Mouse (Mus musculus) CH12.LX (cell line): ENCODE measurements around the gene Gm48551. TPM values are rescaled to one million over a fixed set of nuclear protein-coding genes. Genes with fewer than 3 reads are reported as not detected.

Experiments
- DNase-seq: peaks from one replicate; pipeline ENCODE4 v3.0.0-alpha.2; 2013; ENCODE audit errors: extremely low read depth
- H3K27ac ChIP-seq: 2 replicates; pipeline ENCODE4 v1.5.1; 2012; ENCODE audit warnings: low read depth, mild to moderate bottlenecking, control low read depth, moderate library complexity; ENCODE audit not compliant: insufficient read depth
- H3K27me3 ChIP-seq: replicated peaks from 2 replicates; pipeline ENCODE3; 2012; ENCODE audit warnings: inconsistent platforms
- H3K36me3 ChIP-seq, 2 experiments: replicated peaks in 1 of 2; 2 replicates each; pipeline versions ENCODE3 to v1.6.1; 2012; ENCODE audit warnings: inconsistent platforms in 1 of 2, low read length in 1 of 2, mild to moderate bottlenecking in 1 of 2, mixed read lengths in 1 of 2, moderate library complexity in 1 of 2; ENCODE audit not compliant: control insufficient read depth in 1 of 2, insufficient read depth in 1 of 2
- H3K4me1 ChIP-seq, 2 experiments: 2 replicates each; pipeline ENCODE4 v1.6.1; 2012; ENCODE audit warnings: inconsistent platforms in 1 of 2, moderate library complexity in 1 of 2; ENCODE audit not compliant: insufficient read depth in 2 of 2, control insufficient read depth in 1 of 2
- H3K4me2 ChIP-seq: 2 replicates; pipeline ENCODE4 v1.6.1; 2012; ENCODE audit warnings: low read depth, mild to moderate bottlenecking, control low read depth; ENCODE audit not compliant: poor library complexity, insufficient read depth, severe bottlenecking
- H3K4me3 ChIP-seq, 3 experiments: fragments of 150-350 bp in 1 of 3; sonication (generic) in 1 of 3; replicated peaks in 1 of 3; 2 replicates each; pipeline versions ENCODE3 to v1.5.1; 2011 to 2012; ENCODE audit warnings: low read depth in 2 of 3, low read length in 2 of 3, mild to moderate bottlenecking in 2 of 3, moderate library complexity in 2 of 3, control low read depth in 1 of 3, improper control_type of control experiment in 1 of 3, inconsistent platforms in 1 of 3, mixed read lengths in 1 of 3; ENCODE audit not compliant: poor library complexity in 1 of 3
- H3K79me2 ChIP-seq: replicated peaks from 2 replicates; pipeline ENCODE4 v1.6.1; 2012; ENCODE audit warnings: mild to moderate bottlenecking, moderate library complexity; ENCODE audit not compliant: control insufficient read depth, poor library complexity, insufficient read depth, severe bottlenecking; ENCODE audit errors: extremely low read depth
- H3K9ac ChIP-seq: 2 replicates; pipeline ENCODE4 v1.6.1; 2012; ENCODE audit warnings: low read depth, mild to moderate bottlenecking, control low read depth, moderate library complexity; ENCODE audit not compliant: insufficient read depth
- H3K9me3 ChIP-seq: replicated peaks from 2 replicates; pipeline ENCODE3; 2012; ENCODE audit warnings: low read length, inconsistent platforms, mixed read lengths
- CHD2 ChIP-seq: IDR thresholded peaks from 2 replicates; pipeline ENCODE4 v1.6.1; 2011; ENCODE audit warnings: low read length, improper control_type of control experiment
- EP300 ChIP-seq: IDR thresholded peaks from 2 replicates; pipeline ENCODE4 v1.6.1; 2011; ENCODE audit warnings: low read length, improper control_type of control experiment
- GABPA ChIP-seq: IDR thresholded peaks from 2 replicates; pipeline ENCODE4 v1.6.1; 2012; ENCODE audit warnings: low read depth, low read length, improper control_type of control experiment, inconsistent platforms; ENCODE audit not compliant: insufficient replicate concordance
- IRF4 ChIP-seq: IDR thresholded peaks from 2 replicates; pipeline ENCODE4 v1.6.1; 2014; ENCODE audit warnings: low read depth, mild to moderate bottlenecking, inconsistent platforms, low read length, improper control_type of control experiment
- MAX ChIP-seq: IDR thresholded peaks from 2 replicates; pipeline ENCODE4 v1.6.1; 2011; ENCODE audit warnings: low read length, improper control_type of control experiment
- MAZ ChIP-seq: IDR thresholded peaks from 2 replicates; pipeline ENCODE4 v1.6.1; 2012; ENCODE audit warnings: low read depth, mild to moderate bottlenecking, inconsistent platforms, low read length, improper control_type of control experiment, moderate library complexity
- MEF2A ChIP-seq: IDR thresholded peaks from 2 replicates; pipeline ENCODE4 v1.6.1; 2014; ENCODE audit warnings: low read depth, mild to moderate bottlenecking, inconsistent platforms, low read length, improper control_type of control experiment, borderline replicate concordance
- MXI1 ChIP-seq: IDR thresholded peaks from 2 replicates; pipeline ENCODE4 v1.6.1; 2011; ENCODE audit warnings: mild to moderate bottlenecking, low read depth, low read length, improper control_type of control experiment
- PAX5 ChIP-seq: IDR thresholded peaks from 2 replicates; pipeline ENCODE4 v1.6.1; 2012; ENCODE audit warnings: low read length, inconsistent platforms, mixed read lengths
- POLR2A ChIP-seq: IDR thresholded peaks from 2 replicates; pipeline ENCODE4 v1.6.1; 2011; ENCODE audit warnings: low read depth, mild to moderate bottlenecking, improper control_type of control experiment, low read length
- POLR2AphosphoS2 ChIP-seq: IDR thresholded peaks from 2 replicates; pipeline ENCODE4 v1.6.1; 2011; ENCODE audit warnings: low read depth, low read length, improper control_type of control experiment
- SMC3 ChIP-seq: IDR thresholded peaks from 2 replicates; pipeline ENCODE4 v1.6.1; 2011; ENCODE audit warnings: low read depth, low read length, improper control_type of control experiment
- TCF12 ChIP-seq: IDR thresholded peaks from 2 replicates; pipeline ENCODE4 v1.6.1; 2014; ENCODE audit warnings: low read depth, mild to moderate bottlenecking, inconsistent platforms, low read length, improper control_type of control experiment
- UBTF ChIP-seq: IDR thresholded peaks from 2 replicates; pipeline ENCODE4 v1.6.1; 2012; ENCODE audit warnings: low read depth, mild to moderate bottlenecking, inconsistent platforms, low read length, improper control_type of control experiment, moderate library complexity
- USF2 ChIP-seq: conservative IDR thresholded peaks from 2 replicates; pipeline ENCODE4 v1.6.1; 2011; ENCODE audit warnings: low read depth, low read length, improper control_type of control experiment
- ZMIZ1 ChIP-seq: IDR thresholded peaks from 2 replicates; pipeline ENCODE4 v1.6.1; 2012; ENCODE audit warnings: low read depth, mild to moderate bottlenecking, inconsistent platforms, low read length, improper control_type of control experiment
- dilution Hi-C: fragments of 300-500 bp; cut with MboI; formaldehyde crosslinking; loops from 2 replicates; pipeline ENCODE4 v1.14.3; 2020; ENCODE audit warnings: low sequenced_read_pairs; ENCODE audit not compliant: extremely low pct_unique_long_range_greater_than_20kb, extremely low pct_ligation_motif_present
- in situ Hi-C: fragments of 300-500 bp; cut with MboI; formaldehyde crosslinking; loops from 3 replicates; pipeline ENCODE4 v1.14.3; 2019; ENCODE audit warnings: low sequenced_read_pairs, low pct_ligation_motif_present, low pct_unique_long_range_greater_than_20kb, mixed read lengths
- polyA plus RNA-seq: library from polyadenylated mRNA; unstranded; fragments of >175 nt; gene quantifications from 2 replicates; pipeline ENCODE4 v1.2.1, GENCODE M21; 2012; ENCODE audit warnings: low read depth; ENCODE audit not compliant: insufficient read length
- total RNA-seq, 2 experiments: library from RNA; depleted of rRNA; stranded (reverse); fragments of 300-350 nt in 1 of 2; fragments of >200 nt in 1 of 2; gene quantifications; 2 replicates each; pipeline ENCODE4 v1.2.3; 2012 to 2014

Gm48551 gene
- total and polyA plus RNA-seq, 3 experiments: 1.0 to 3.4 (median 1.2) TPM

DNA sequence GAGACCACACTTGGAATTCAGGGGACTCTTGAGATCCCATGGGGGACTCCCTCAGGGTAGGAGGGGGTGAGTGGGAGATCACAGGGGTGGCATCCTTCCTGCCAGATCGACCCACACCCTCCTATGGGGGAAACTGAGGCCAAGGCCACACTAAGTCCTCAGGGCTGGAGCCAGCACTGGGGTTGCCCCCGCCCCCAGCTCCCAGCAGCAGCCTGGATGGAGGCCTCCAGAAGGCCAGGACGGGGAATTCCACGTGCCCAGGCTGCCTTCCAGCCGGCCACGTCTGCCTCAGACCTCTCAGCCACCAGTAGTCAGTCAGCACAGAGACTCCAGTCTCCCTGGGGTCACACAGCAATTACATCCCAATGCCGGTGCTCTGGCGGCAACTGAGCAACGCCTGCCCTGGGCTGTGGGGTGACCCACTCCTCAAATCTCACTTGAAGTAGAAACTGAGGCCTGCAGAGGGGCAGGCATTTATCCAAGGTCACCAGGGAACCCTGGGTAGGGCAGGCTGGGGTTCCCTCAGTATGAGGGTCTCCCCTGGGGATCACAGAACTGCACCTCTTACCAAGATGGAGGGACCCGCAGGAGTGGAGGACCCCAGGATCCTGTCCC, 41.1 kb downstream of the Gm48551 start (continued):
- TF ChIP-seq PAX5: no peak
- peak; percentile 25; the same call in 1 of the 2 replicates for TF ChIP-seq MXI1
- TF ChIP-seq UBTF: no peak
- TF ChIP-seq GABPA: no peak
- TF ChIP-seq ZMIZ1: no peak
- no peak for TF ChIP-seq POLR2AphosphoS2
- TF ChIP-seq, all 38 proteins: peak for 4

DNA sequence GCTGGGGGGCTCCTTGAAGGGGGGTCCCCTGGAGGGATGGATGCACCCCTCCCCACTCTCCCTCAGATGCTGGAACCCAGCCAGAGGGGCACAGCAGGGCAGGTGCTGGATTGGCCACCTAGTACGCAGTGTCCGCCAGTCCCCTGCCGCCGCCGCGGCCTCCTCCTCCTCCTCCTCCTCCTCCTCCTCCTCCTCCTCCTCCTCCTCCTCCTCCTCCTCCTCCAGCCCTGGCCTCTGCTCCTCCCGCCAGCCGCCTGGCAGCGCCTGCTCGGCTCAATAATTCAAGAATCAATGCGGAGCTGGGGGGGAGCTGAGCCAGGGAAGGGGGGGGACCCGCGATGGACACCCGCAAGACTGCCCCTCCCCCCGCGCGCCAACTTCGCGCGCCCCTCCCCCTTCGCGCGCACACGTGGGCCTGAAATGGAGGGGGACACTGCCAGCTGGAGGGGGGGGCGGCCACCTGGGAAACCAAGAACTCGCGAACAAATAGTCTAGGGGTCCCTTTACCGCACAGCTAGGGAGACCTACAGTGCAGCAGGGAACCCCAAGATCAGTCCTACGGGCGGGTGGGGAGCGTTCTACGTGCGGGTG, 41.9 kb downstream of the Gm48551 start:
- in situ Hi-C loops: no loop called here
- no peak for DNase-seq
- Histone ChIP-seq H3K9ac (peak overlapping the region; percentile 83), H3K4me1 (peaks cover 21 to 39% of the 10 kb centered on the region in 2 experiments), H3K27me3 (peaks cover 30% of the 10 kb centered on the region), H3K27ac (no peak overlapping the region), H3K79me2 (peaks cover 21% of the 10 kb centered on the region), H3K9me3 (no peaks in the 10 kb centered on the region), H3K36me3 (no peaks in the 10 kb centered on the region), H3K4me3 (peak overlapping the region; percentile 52 to 71 (median 69)), H3K4me2 (peak overlapping the region; percentile 76)
- dilution Hi-C loops: no loop called here
- TF ChIP-seq USF2 (no peak), MEF2A (no peak), MAX (peak; percentile 49; the same call in 1 of the 2 replicates), MAZ (0 out of 2 replicates have a peak, but pooled peaks have one; percentile 41), CHD2 (peak; percentile 86), MXI1 (peak; percentile 84), PAX5 (no peak), TCF12 (peak; percentile 41; the same call in 1 of the 2 replicates), SMC3 (no peak)

- peak overlapping the region; percentile 83 for H3K9ac ChIP-seq
- dilution Hi-C loops (no loop called here), in situ Hi-C loops (no loop called here)
- H3K36me3 ChIP-seq: no peaks in the 10 kb centered on the region
- peak overlapping the region; percentile 52 to 71 (median 69) for H3K4me3 ChIP-seq
- peak overlapping the region; percentile 76 for H3K4me2 ChIP-seq
- H3K27me3 ChIP-seq: peaks cover 36% of the 10 kb centered on the region
- H3K4me1 ChIP-seq: peaks cover 28 to 46% of the 10 kb centered on the region in 2 experiments
- DNase-seq: no peak
- peaks cover 21% of the 10 kb centered on the region for H3K79me2 ChIP-seq
- TF ChIP-seq IRF4 (peak; percentile 44; the same call in 1 of the 2 replicates), EP300 (no peak), POLR2A (peak; percentile 49; the same call in 1 of the 2 replicates)
- H3K9me3 ChIP-seq: no peaks in the 10 kb centered on the region
- H3K27ac ChIP-seq: no peak overlapping the region
These were observed 42.6 kb downstream of the Gm48551 start for GRCm38 (mm10) chr10:81426897-81427296.
